Mouse (Mus musculus) central nervous system, embryonic 18 days (tissue): ENCODE data around the gene Olfr372. TPM values are rescaled to one million over a fixed set of nuclear protein-coding genes. Genes with fewer than 3 reads are reported as not detected.

Experiments used
- polyA plus RNA-seq: library from polyadenylated mRNA; depleted of rRNA; stranded (reverse); fragments of >200 nt; gene quantifications from 2 replicates; pipeline ENCODE4 v1.2.3, GENCODE M21; 2012; rRNA removed

Gene Olfr372
- polyA plus RNA-seq, result not detected in 2 replicates

GRCm38 (mm10) chr8:72040918-72041317 lies at the start of gene Olfr372:
Olfr372 (plus strand) TSS chr8:72041218.

GRCm38 (mm10) chr8:72009473-72009872 lies 31.5 kb upstream of the Olfr372 start, which contains the start of gene Cyp4f18:
Cyp4f18 (minus strand) TSS chr8:72009626.

GRCm38 (mm10) chr8:72082877-72083276 lies 41.9 kb downstream of the Olfr372 start, which contains the start of gene Olfr373:
Olfr373 (plus strand) TSS chr8:72083177.

DNA sequence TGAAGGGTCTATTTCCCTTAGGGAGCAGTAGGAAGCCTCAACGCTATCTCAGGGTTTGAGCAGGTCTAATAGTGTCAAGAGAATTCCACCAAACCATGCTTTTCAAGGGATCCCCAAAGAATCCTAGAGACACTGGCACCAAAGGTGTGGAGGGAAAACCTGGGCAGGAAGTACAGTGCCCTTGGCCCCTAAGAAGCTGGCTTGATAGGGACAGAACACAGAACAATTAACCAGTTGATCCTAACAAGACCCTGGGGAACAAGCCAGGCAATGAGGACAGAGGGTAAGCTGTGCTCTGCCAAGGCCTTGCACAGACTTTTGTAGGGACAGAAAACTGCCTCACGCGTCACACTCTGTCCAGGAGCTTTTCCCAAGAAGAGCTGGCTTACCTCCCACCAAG lies 65.7 kb downstream of the Olfr372 start, which contains the start of gene Olfr374:
Gene Olfr374 (plus strand): TSS at position 301 of the 400 bp plus-strand sequence.

Other genes with a start within 250 kb of the Olfr372 start
- 3.2 and 3.5 TPM in 2 replicates for gene Zfp709, start 159.2 kb upstream of the Olfr372 start, polyA plus RNA-seq
- 11.0 and 11.7 TPM in 2 replicates for gene Zfp882, start 132.6 kb upstream of the Olfr372 start, polyA plus RNA-seq
- 18.4 and 20.8 TPM in 2 replicates for gene Zfp617, start 132.6 kb upstream of the Olfr372 start, polyA plus RNA-seq
- gene Zfp961, start 90.2 kb upstream of the Olfr372 start, polyA plus RNA-seq, result 21.4 and 22.4 TPM in 2 replicates
- gene Cyp4f18, start 31.6 kb upstream of the Olfr372 start, polyA plus RNA-seq, result 0.06 and 0.16 TPM in 2 replicates
- gene Olfr373, start 42.0 kb downstream of the Olfr372 start, polyA plus RNA-seq, result not detected in 2 replicates
- gene Olfr374, start 65.8 kb downstream of the Olfr372 start, polyA plus RNA-seq, result not detected in 2 replicates
- 121 and 125 TPM in 2 replicates for gene Tpm4, start 93.8 kb downstream of the Olfr372 start, polyA plus RNA-seq
- 89.8 and 93.6 TPM in 2 replicates for gene Rab8a, start 120.0 kb downstream of the Olfr372 start, polyA plus RNA-seq
- 0.05 and 0.09 TPM in 2 replicates for gene Hsh2d, start 148.4 kb downstream of the Olfr372 start, polyA plus RNA-seq
- gene Cib3, start 171.6 kb downstream of the Olfr372 start, polyA plus RNA-seq, result not detected in 2 replicates
- not detected in 2 replicates for gene Gm11034, start 172.4 kb downstream of the Olfr372 start, polyA plus RNA-seq
- 90.0 and 91.8 TPM in 2 replicates for gene Fam32a, start 178.5 kb downstream of the Olfr372 start, polyA plus RNA-seq
- gene Ap1m1, start 198.8 kb downstream of the Olfr372 start, polyA plus RNA-seq, result 220 and 234 TPM in 2 replicates